Mouse (Mus musculus): Measurements from ENCODE around the gene Fam189a1. TPM values are rescaled to one million over a fixed set of nuclear protein-coding genes. Genes with fewer than 3 reads are reported as not detected.

The Fam189a1 gene
- total and polyA plus RNA-seq, 3 experiments = not detected

GRCm38 (mm10) chr7:64856526-64857082 lies 299.8 kb downstream of the Fam189a1 start:
- Histone ChIP-seq H3K9ac (ENCODE audit: control insufficient read depth, low read depth, low read length, poor library complexity, severe bottlenecking) (no peak overlapping the region), H3K27me3 (ENCODE audit: control insufficient read depth in 1 of 2, insufficient read depth in 2 of 2, low read length in 2 of 2) (no peaks in the 10 kb centered on the region), H3K27ac (ENCODE audit: control insufficient read depth, low read depth, low read length) (no peak overlapping the region), H3K79me2 (ENCODE audit: control insufficient read depth, insufficient read depth, low read length, poor library complexity) (no peaks in the 10 kb centered on the region), H3K9me3 (replicated peaks; ENCODE audit: insufficient read depth, low read length) (no peaks in the 10 kb centered on the region), H3K4me1 (ENCODE audit: control insufficient read depth in 1 of 2, insufficient read depth in 2 of 2, low read length in 2 of 2) (no peaks in the 10 kb centered on the region), H3K4me3 (ENCODE audit: control insufficient read depth in 1 of 2, insufficient read depth in 1 of 2, low read depth in 2 of 2, low read length in 2 of 2) (no peak overlapping the region), H3K36me3 (ENCODE audit: control insufficient read depth in 1 of 2, insufficient read depth in 2 of 2, low read length in 2 of 2) (no peaks in the 10 kb centered on the region)
- TF ChIP-seq USF2 (IDR thresholded peaks at IDR 0.05; ENCODE audit: borderline replicate concordance in 1 of 2, insufficient read depth in 1 of 2, low read depth in 1 of 2, low read length in 2 of 2) (no peak), JUND (IDR thresholded peaks at IDR 0.05; ENCODE audit: low read depth, low read length) (no peak), GABPA (IDR thresholded peaks at IDR 0.05; ENCODE audit: low read depth, low read length) (no peak), SMC3 (IDR thresholded peaks at IDR 0.05; ENCODE audit: low read depth, low read length) (no peak), TCF12 (IDR thresholded peaks at IDR 0.05; ENCODE audit: low read depth, low read length) (no peak), ZC3H11A (IDR thresholded peaks at IDR 0.05; ENCODE audit: low read depth, low read length) (no peak), CTCF (IDR thresholded peaks at IDR 0.05 in 2 of 3, conservative IDR thresholded peaks at IDR 0.05 in 1 of 3; ENCODE audit: control insufficient read depth in 1 of 3, insufficient read depth in 1 of 3, low read depth in 2 of 3, low read length in 3 of 3, poor library complexity in 1 of 3, severe bottlenecking in 1 of 3) (no peak), POLR2AphosphoS2 (IDR thresholded peaks at IDR 0.05; ENCODE audit: low read length) (no peak), EP300 (IDR thresholded peaks at IDR 0.05; ENCODE audit: low read depth in 1 of 2, low read length in 2 of 2) (no peak), RCOR1 (IDR thresholded peaks at IDR 0.05; ENCODE audit: low read depth, low read length) (no peak), ELF1 (IDR thresholded peaks at IDR 0.05; ENCODE audit: low read depth, low read length) (no peak), CHD2 (IDR thresholded peaks at IDR 0.05; ENCODE audit: low read length) (no peak), UBTF (IDR thresholded peaks at IDR 0.05; ENCODE audit: borderline replicate concordance, insufficient read depth, low read depth, low read length) (no peak), MAFK (IDR thresholded peaks at IDR 0.05; ENCODE audit: borderline replicate concordance, low read depth, low read length) (no peak), ETS1 (IDR thresholded peaks at IDR 0.05; ENCODE audit: low read depth, low read length) (no peak), KAT2A (conservative IDR thresholded peaks at IDR 0.05; ENCODE audit: low read depth, low read length) (no peak), NRF1 (IDR thresholded peaks at IDR 0.05; ENCODE audit: insufficient read depth, low read depth, low read length, poor library complexity, severe bottlenecking) (no peak)
- no peak for DNase-seq (ENCODE audit: low read depth, low spot score)

GRCm38 (mm10) chr7:64855976-64856375 lies 300.4 kb downstream of the Fam189a1 start:
- no peaks in the 10 kb centered on the region for H3K36me3 ChIP-seq (ENCODE audit: control insufficient read depth in 1 of 2, insufficient read depth in 2 of 2, low read length in 2 of 2)
- no peaks in the 10 kb centered on the region for H3K4me1 ChIP-seq (ENCODE audit: control insufficient read depth in 1 of 2, insufficient read depth in 2 of 2, low read length in 2 of 2)
- H3K27ac ChIP-seq (ENCODE audit: control insufficient read depth, low read depth, low read length) = no peak overlapping the region
- H3K9me3 ChIP-seq (replicated peaks; ENCODE audit: insufficient read depth, low read length) = no peaks in the 10 kb centered on the region
- DNase-seq (ENCODE audit: low read depth, low spot score) = no peak
- TF ChIP-seq MXI1 (IDR thresholded peaks at IDR 0.05; ENCODE audit: low read depth, low read length) = no peak
- no peak for TF ChIP-seq POLR2AphosphoS5 (IDR thresholded peaks at IDR 0.05; ENCODE audit: borderline replicate concordance, low read depth, low read length)
- no peak for TF ChIP-seq USF1 (IDR thresholded peaks at IDR 0.05; ENCODE audit: low read depth, low read length)
- TF ChIP-seq SMC3 (IDR thresholded peaks at IDR 0.05; ENCODE audit: low read depth, low read length) = no peak
- no peak for TF ChIP-seq CHD2 (IDR thresholded peaks at IDR 0.05; ENCODE audit: low read length)
- TF ChIP-seq SIN3A (IDR thresholded peaks at IDR 0.05; ENCODE audit: low read length) = no peak
- no peak for TF ChIP-seq EP300 (IDR thresholded peaks at IDR 0.05; ENCODE audit: low read depth in 1 of 2, low read length in 2 of 2)
- no peaks in the 10 kb centered on the region for H3K27me3 ChIP-seq (ENCODE audit: control insufficient read depth in 1 of 2, insufficient read depth in 2 of 2, low read length in 2 of 2)
- no peak overlapping the region for H3K9ac ChIP-seq (ENCODE audit: control insufficient read depth, low read depth, low read length, poor library complexity, severe bottlenecking)
- H3K4me3 ChIP-seq (ENCODE audit: control insufficient read depth in 1 of 2, insufficient read depth in 1 of 2, low read depth in 2 of 2, low read length in 2 of 2) = no peak overlapping the region
- H3K79me2 ChIP-seq (ENCODE audit: control insufficient read depth, insufficient read depth, low read length, poor library complexity) = no peaks in the 10 kb centered on the region
